Mouse (Mus musculus): Measurements from ENCODE around the gene Tent5c. TPM values are rescaled to one million over a fixed set of nuclear protein-coding genes. Genes with fewer than 3 reads are reported as not detected.

Tent5c gene
- polyA plus RNA-seq, 1 experiment from 2014 or later, result 32.5 TPM

DNA sequence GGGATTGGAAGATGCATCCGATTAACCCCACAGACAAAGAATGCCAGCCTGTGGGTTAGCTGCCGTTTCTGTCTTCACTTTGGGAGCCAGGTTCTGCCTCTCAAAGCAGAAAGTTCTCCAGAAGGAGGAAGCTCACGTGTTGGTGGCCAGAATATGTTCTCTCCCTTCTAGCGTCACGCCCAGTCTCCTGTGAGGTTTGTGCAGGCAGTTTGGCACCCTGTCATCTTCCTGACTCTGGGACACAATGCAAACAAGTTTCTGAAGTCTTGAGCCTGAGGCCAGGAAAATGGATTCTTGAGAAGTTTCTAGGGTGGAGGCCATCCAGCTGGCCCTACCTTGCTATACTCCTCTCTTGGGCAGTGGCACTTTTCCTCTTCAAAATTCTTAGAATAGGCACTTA lies 5.8 kb upstream of the Tent5c start:
- Histone ChIP-seq H3K9ac (replicated peaks) (no peak overlapping the region), H3K4me2 (ENCODE audit: low read depth, low read length) (no peak overlapping the region), H3K27ac (ENCODE audit: low read depth) (no peak overlapping the region), H3K4me1 (ENCODE audit: insufficient read depth) (peaks cover 23% of the 10 kb centered on the region), H3K36me3 (replicated peaks; ENCODE audit: insufficient read depth, low read length) (no peaks in the 10 kb centered on the region), H3K4me3 (ENCODE audit: low read depth, low read length) (no peak overlapping the region), H3K27me3 (ENCODE audit: insufficient read depth, low read length) (0 out of 2 replicates have a peak, but pooled peaks cover 3% of the 10 kb centered on the region), H3K9me3 (ENCODE audit: low read length) (no peaks in the 10 kb centered on the region)
- no peak for DNase-seq
- 72% methylated on average over 5 of the region's 5 CpGs for WGBS (ENCODE audit: insufficient replicate concordance)
- no peak for ATAC-seq
- no peak for TF ChIP-seq CTCF (IDR thresholded peaks at IDR 0.05; ENCODE audit: low read depth)
- TF ChIP-seq EP300 (IDR thresholded peaks at IDR 0.05; ENCODE audit: low read depth), result no peak

GRCm38 (mm10) chr3:100490010-100490300 lies 831 bp upstream of the Tent5c start:
- DNase-seq, result no peak
- WGBS (ENCODE audit: insufficient replicate concordance), result 29% methylated on average over 4 of the region's 4 CpGs
- Histone ChIP-seq H3K27ac (ENCODE audit: low read depth) (peak overlapping the region; percentile 82; the same call in 1 of the 2 replicates), H3K9ac (replicated peaks) (peak overlapping the region; percentile 88), H3K4me2 (ENCODE audit: low read depth, low read length) (peak overlapping the region; percentile 96), H3K4me3 (ENCODE audit: low read depth, low read length) (peak overlapping the region; percentile 84), H3K27me3 (ENCODE audit: insufficient read depth, low read length) (peaks cover 10% of the 10 kb centered on the region; the same call in 1 of the 2 replicates), H3K4me1 (ENCODE audit: insufficient read depth) (peaks cover 28% of the 10 kb centered on the region), H3K36me3 (replicated peaks; ENCODE audit: insufficient read depth, low read length) (0 out of 2 replicates have a peak, but pooled peaks cover 2% of the 10 kb centered on the region), H3K9me3 (ENCODE audit: low read length) (no peaks in the 10 kb centered on the region)
- no peak for TF ChIP-seq CTCF (IDR thresholded peaks at IDR 0.05; ENCODE audit: low read depth)
- no peak for TF ChIP-seq EP300 (IDR thresholded peaks at IDR 0.05; ENCODE audit: low read depth)
- ATAC-seq, result no peak

- no peaks in the 10 kb centered on the region for H3K9me3 ChIP-seq (ENCODE audit: low read length)
- H3K27ac ChIP-seq (ENCODE audit: low read depth), result peak overlapping the region; percentile 99
- peak overlapping the region; percentile 92 for H3K9ac ChIP-seq (replicated peaks)
- H3K36me3 ChIP-seq (replicated peaks; ENCODE audit: insufficient read depth, low read length), result 0 out of 2 replicates have a peak, but pooled peaks cover 2% of the 10 kb centered on the region
- TF ChIP-seq CTCF (IDR thresholded peaks at IDR 0.05; ENCODE audit: low read depth) (peak; percentile 22), EP300 (IDR thresholded peaks at IDR 0.05; ENCODE audit: low read depth) (no peak)
- ATAC-seq (peak; percentile 24), DNase-seq (peak; percentile 73)
- H3K4me2 ChIP-seq (ENCODE audit: low read depth, low read length), result peak overlapping the region; percentile 96
- H3K27me3 ChIP-seq (ENCODE audit: insufficient read depth, low read length), result peaks cover 10% of the 10 kb centered on the region; the same call in 1 of the 2 replicates
- peak overlapping the region; percentile 84 for H3K4me3 ChIP-seq (ENCODE audit: low read depth, low read length)
- under 1% methylated on average over 66 of the region's 66 CpGs for WGBS (ENCODE audit: insufficient replicate concordance)
- H3K4me1 ChIP-seq (ENCODE audit: insufficient read depth), result peaks cover 29% of the 10 kb centered on the region
Observed at GRCm38 (mm10) chr3:100488251-100489132, 632 bp downstream of the Tent5c start.

DNA sequence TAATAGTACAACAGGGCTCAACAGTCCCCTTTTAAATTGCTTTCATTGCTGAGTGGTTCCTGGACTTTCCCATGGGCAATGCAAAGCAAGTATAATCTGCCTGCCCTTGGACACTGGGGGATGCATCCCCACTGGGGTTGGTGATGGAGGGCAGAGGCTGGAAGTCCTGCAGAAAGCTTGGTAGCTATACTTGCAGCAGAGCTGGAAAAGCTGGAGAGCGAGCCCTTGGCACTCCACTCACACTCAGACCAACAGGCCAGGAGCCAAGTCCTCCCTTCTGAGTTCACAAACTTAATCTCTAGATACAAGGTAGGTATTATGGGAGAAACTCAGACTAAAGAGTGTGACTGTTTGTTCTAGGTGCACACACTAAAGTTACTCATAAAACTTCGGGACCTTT lies 2.1 kb downstream of the Tent5c start:
- H3K9ac ChIP-seq (replicated peaks), result peak overlapping the region; percentile 92
- H3K27me3 ChIP-seq (ENCODE audit: insufficient read depth, low read length), result peaks cover 10% of the 10 kb centered on the region; the same call in 1 of the 2 replicates
- no peak for DNase-seq
- H3K36me3 ChIP-seq (replicated peaks; ENCODE audit: insufficient read depth, low read length), result 0 out of 2 replicates have a peak, but pooled peaks cover 2% of the 10 kb centered on the region
- H3K4me2 ChIP-seq (ENCODE audit: low read depth, low read length), result peak overlapping the region; percentile 96
- ATAC-seq, result no peak
- no peaks in the 10 kb centered on the region for H3K9me3 ChIP-seq (ENCODE audit: low read length)
- peak overlapping the region; percentile 99 for H3K27ac ChIP-seq (ENCODE audit: low read depth)
- H3K4me3 ChIP-seq (ENCODE audit: low read depth, low read length), result peak overlapping the region; percentile 84
- no peak for TF ChIP-seq EP300 (IDR thresholded peaks at IDR 0.05; ENCODE audit: low read depth)
- no peak for TF ChIP-seq CTCF (IDR thresholded peaks at IDR 0.05; ENCODE audit: low read depth)
- 73% methylated on average over 2 of the region's 2 CpGs for WGBS (ENCODE audit: insufficient replicate concordance)
- peaks cover 29% of the 10 kb centered on the region for H3K4me1 ChIP-seq (ENCODE audit: insufficient read depth)

DNA sequence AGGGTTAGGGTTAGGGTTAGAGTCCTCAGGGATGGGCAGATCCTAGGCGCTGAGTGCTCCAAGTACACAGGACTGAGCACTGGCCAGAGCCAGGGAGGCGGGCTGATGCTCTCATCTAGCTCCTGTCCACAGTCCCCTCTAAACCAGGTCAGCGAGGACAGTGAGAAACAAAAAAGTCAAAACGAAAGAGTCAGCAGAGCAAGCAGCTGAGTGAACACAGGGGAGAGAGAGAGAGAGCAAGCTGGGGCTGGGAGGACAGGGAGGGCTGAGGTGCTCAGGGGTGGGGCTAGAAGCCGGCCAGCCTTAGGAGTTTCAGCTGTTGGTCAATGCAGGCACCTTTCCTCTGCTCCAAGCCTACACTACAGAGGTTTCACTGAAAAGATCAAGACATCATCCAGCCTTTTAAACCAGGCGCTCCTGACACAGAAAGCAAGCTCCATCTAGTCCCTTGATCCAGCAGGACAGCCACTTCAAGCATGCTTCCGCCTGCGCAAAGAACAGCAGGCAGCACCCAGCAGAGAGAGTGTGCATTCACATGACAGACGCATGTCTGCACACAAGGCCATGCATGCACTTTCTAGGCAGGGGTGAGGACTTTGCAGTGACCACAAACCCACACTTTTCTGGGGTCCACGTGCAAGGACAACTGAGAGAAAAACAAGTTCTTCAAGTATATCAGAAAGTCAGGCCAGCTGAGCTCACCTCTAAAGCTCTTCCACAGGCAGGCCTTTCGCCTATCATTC lies 3.6 kb downstream of the Tent5c start:
- H3K36me3 ChIP-seq (replicated peaks; ENCODE audit: insufficient read depth, low read length), result 0 out of 2 replicates have a peak, but pooled peaks cover 2% of the 10 kb centered on the region
- H3K4me3 ChIP-seq (ENCODE audit: low read depth, low read length), result peak overlapping the region; percentile 84
- peaks cover 10% of the 10 kb centered on the region; the same call in 1 of the 2 replicates for H3K27me3 ChIP-seq (ENCODE audit: insufficient read depth, low read length)
- H3K9me3 ChIP-seq (ENCODE audit: low read length), result no peaks in the 10 kb centered on the region
- DNase-seq (peak; percentile 30), ATAC-seq (no peak)
- H3K9ac ChIP-seq (replicated peaks), result peak overlapping the region; percentile 92
- H3K27ac ChIP-seq (ENCODE audit: low read depth), result peak overlapping the region; percentile 99
- WGBS (ENCODE audit: insufficient replicate concordance), result 53% methylated on average over 11 of the region's 11 CpGs
- peaks cover 38% of the 10 kb centered on the region for H3K4me1 ChIP-seq (ENCODE audit: insufficient read depth)
- peak overlapping the region; percentile 96 for H3K4me2 ChIP-seq (ENCODE audit: low read depth, low read length)
- no peak for TF ChIP-seq EP300 (IDR thresholded peaks at IDR 0.05; ENCODE audit: low read depth)
- TF ChIP-seq CTCF (IDR thresholded peaks at IDR 0.05; ENCODE audit: low read depth), result no peak

All from liver, postnatal 0 days (tissue).